Mouse (Mus musculus) left cerebral cortex, adult 9 months (tissue): Measurements from ENCODE around the gene Polr2h.
"Not testable (repeated sequence)": the region's sequence is repeated elsewhere in the genome, so short reads cannot be mapped to it uniquely, and the experiment has no call there.

Source experiments
- DNase-seq, 2 experiments: peaks; one replicate each; pipeline ENCODE4 v3.0.0; 2022; ENCODE audit warnings: low spot score in 2 of 2

Polr2h gene

GRCm38 (mm10) chr16:20717181-20717977 is at the start of gene Polr2h, which contains the start of gene Clcn2:
Gene Polr2h (plus strand): TSS chr16:20717665.
Gene Clcn2 (minus strand): TSS chr16:20717746.
- DNase-seq: peak; percentile 95 to 98

DNA sequence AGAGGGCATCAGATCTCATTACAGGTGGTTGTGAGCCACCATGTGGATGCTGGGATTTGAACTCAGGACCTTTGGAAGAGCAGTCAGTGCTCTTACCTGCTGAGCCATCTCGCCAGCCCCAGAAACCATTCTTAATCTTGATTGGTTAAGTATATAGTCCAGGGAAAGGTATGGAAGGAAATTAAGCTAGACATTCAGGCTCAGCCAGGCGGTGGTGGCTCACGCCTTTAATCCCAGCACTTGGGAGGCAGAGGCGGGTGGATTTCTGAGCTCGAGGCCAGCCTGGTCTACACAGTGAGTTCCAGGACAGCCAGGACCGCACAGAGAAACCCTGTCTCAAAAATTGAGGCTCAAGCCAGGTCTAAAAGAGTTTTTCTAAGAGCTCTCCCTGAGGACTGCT is 49.5 kb upstream of the Polr2h start, which contains the start of gene Eif4g1:
Gene Eif4g1 (plus strand): TSS at position 301 of the 400 bp plus-strand sequence.
- DNase-seq: not testable (repeated sequence)

- no peak for DNase-seq
Observed at GRCm38 (mm10) chr16:20670291-20670690, 47.2 kb upstream of the Polr2h start.

DNA sequence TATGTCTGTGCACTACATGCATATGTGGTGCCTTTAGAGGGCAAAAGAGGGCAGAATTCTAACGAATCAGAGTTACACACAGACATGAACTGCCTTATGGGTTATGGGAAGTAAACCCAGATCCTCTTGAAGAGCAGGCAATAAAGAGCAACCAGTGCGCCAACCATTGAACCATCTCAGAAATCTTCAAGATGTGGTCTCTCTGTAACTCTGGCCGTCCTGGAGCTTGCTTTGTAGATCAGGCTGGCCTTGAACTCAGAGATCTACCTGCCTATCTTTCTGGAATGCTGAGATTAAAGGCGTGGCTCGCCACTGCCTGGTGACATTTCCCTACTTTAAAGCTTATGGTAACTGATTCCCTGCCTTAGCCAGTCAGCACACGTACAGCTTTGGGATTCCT is 45.6 kb upstream of the Polr2h start:
- no peak for DNase-seq

GRCm38 (mm10) chr16:20672500-20672902 is 45.0 kb upstream of the Polr2h start:
- DNase-seq: peak; percentile 92 to 96

DNA sequence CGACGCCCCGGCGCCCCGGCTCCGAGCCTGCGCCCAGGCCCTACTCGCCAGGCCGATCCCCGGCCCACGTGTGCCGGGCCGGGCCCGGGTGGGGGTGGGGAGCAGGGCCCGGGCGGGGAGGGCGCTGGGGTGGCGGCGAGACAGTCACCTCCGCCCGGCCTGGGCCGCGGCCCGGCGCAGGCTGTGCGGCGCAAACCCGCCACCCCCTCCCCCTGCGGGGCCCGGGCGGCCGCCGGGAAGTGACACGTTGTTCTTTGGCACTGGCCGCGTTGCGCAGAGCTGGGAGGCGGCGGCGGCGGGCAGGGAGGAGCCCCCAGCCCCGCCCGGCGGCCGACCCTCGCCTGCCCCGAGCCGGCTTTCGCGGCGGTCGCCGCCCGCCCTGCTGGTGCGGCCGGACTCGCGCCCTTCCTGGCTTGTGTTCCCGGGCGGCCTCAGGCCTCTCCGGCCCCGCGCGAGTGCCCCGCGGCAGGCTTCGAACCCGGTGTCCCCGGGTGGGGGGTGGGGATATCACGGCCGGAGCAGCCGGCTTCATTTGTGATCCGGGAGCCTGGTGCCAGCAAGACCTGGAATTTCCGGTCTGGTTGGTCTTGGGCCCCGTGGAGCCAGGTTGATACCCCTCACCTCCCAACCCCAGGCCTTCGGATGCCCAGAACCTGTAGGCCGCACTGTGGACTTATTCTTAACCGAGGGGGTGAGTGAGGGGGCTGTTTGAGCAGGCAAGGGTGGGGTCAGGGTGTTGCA is 44.3 kb upstream of the Polr2h start:
- no peak for DNase-seq

GRCm38 (mm10) chr16:20673706-20674303 is 43.7 kb upstream of the Polr2h start:
- DNase-seq: no peak

- DNase-seq: no peak
Observed at GRCm38 (mm10) chr16:20675213-20675612, 42.3 kb upstream of the Polr2h start.

- DNase-seq: no peak
Observed at GRCm38 (mm10) chr16:20676702-20677101, 40.8 kb upstream of the Polr2h start.

DNA sequence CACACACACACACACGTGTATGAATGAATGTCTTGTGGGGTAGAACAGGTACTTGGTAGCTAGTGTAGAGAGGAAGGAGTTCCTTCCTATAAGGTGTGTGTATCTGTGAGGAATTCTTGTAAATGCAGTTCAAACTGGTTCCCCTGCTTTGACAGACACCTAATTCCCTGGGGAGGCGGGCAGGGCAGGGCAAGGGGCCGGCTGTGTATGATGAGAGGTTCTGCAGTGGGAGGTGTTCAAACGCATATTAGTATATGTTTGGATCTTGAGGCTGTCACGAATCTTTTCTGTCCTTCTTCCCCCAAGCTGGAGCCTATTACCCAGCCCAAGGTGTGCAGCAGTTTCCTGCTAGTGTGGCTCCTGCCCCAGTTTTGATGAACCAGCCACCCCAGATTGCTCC is 40.1 kb upstream of the Polr2h start:
- no peak for DNase-seq

DNA sequence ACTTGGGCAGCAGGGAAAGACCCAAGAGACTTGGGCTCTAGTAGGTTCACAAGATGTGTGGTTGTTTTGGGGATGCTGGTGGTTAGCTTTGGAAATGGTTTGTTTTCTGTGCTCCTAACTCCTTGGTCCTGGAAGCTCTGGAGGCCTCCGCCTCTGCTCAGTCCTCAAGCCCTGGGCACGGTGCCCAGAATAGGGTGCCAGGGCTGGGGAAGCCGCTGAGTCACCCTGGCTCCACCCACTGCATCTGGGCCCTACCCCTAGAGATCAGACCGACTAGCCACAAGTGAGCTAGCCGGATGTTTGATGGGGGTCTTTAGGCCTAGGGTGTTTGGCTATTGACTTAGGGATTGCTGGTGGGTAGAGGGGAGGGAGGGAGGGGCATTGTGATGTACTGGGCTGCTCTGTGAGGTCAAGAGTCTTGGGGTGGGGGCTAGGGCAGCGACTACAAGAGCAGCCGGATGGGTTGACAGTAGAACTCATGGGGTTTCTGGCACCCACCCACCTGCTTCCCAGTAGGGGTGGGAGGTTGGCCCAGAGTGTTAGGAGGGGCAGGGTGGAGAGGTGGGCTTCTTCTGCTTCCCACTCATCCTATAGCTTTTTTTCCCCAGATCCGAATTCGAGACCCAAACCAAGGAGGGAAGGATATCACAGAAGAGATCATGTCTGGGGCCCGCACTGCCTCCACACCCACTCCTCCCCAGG is 39.3 kb upstream of the Polr2h start:
- DNase-seq: peak in 1 of 2 experiments; percentile 81

DNA sequence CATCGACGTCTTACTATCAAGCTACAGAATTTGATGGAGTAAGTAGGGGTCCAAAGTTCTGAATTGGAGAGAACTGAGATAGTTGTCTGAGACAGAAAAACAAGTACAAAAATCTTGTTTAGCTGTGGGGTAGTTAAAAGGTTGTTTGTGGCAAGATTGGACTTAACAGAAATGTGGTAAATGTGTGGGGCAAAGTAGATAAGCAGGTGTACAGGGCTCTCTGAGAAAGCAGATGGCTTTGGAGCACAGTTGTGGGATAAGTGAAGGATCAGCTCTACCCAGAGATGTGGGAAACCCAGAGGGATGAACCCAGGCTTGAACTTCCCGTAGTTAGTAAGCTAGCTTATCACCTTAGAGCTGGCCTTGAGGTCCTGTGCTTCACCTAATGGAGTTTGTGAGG is 26.7 kb upstream of the Polr2h start:
- no peak for DNase-seq

- DNase-seq: no peak
Observed at GRCm38 (mm10) chr16:20691617-20692016, 25.8 kb upstream of the Polr2h start.

DNA sequence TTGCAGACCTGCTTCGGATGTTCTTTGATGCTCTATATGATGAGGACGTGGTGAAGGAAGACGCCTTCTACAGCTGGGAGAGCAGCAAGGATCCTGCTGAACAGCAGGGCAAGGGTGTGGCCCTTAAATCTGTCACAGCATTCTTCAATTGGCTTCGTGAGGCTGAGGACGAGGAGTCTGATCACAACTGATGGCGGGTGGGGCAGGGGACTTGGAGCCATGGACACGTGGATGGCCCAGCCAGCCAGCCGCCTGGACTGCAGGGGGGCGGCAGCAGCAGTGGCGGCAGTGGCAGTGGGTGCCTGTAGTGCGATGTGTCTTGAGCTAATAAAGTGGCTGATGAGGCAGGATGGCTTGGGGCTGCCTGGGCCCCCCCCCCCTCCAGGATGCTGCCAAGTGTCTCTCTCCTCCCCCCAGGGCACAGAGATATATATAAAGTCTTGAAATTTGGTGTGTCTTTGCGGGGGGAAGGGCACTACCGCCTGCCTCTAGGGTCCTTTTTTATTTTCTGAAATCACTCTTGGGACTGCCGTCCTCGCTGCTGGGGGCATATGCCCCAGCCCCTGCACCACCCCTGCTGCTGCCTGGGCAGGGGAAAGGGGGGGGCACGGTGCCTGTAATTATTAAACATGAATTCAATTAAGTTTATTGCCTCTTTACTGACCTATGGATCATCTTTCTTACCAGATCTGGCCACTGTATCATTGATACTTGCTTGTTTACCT is 25.1 kb upstream of the Polr2h start:
- DNase-seq: no peak

DNA sequence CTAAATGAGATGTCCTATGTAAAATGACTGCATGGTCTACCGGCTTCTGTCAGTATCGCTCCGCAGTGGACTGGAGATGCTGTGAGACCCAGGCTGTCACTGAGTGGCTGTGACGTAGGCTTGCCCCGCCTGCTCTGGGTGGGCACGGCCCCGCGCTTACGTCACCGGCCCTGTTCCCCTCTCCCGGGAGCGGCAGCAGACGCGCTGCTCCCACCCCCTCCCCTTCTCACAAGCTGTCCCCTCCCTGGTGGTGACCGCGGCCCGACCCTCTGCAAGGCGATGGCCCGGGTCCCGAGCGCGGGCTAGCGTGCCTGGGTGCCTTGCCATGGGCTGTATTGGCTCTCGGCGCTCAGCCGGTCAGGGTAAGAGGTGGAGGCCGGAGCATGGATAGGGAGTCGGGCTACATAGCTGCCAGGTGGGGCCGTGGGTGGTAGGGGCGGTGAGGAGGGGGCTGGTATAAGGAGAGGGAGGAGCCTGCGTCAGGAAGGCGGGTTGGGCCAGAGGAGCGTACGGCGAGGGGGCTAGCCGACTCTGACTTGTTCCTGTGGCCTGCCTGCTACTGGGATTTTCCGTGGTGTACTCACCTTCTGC is 24.3 kb upstream of the Polr2h start, which contains the start of gene Fam131a:
Gene Fam131a (plus strand): TSS at position 131 of the 591 bp plus-strand sequence.
- DNase-seq: peak; percentile 86 to 96

DNA sequence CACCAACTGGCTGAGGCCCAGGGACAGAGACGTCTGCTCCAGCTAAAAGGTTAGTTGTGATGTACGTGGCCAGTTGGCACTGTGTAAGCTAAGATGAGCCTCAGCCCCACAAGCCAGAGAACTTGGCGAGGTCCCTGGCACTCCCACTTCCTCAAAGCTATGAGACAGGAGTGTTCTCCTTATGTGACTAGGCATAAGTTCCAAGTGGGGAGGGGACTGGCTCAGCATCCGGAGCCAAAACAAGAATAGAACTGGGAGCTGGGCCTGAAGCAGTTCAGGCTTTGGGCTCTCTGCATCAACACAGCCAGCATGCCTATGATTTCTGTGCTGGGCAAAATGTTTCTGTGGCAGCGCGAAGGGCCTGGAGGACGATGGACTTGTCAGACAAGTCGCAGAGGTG is 22.7 kb upstream of the Polr2h start:
- DNase-seq: peak in 1 of 2 experiments; percentile 89

- DNase-seq: peak; percentile 90 to 97
Observed at GRCm38 (mm10) chr16:20695622-20696323, 21.7 kb upstream of the Polr2h start.

GRCm38 (mm10) chr16:20699266-20699665 is 18.2 kb upstream of the Polr2h start:
- DNase-seq: no peak

DNA sequence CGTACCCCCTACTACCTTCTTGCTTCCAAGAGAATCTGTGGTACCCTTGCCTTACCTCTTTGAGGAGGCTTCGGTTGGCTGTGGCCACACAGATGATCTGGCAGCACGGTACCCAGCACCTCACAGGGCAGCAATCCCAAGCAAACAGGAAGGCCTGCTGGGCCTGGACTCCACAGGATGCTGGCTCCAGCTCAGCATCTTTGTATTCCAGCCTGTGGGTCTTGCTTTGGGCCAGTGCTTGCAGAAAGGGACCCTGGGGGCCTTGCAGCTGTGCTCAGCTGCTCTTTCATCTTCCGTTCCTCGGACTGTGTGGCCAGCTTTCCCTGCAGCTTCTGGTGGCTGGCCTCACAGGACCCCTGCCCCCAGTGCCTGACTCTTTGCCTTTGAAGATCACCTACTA is 17.4 kb upstream of the Polr2h start:
- no peak for DNase-seq

DNA sequence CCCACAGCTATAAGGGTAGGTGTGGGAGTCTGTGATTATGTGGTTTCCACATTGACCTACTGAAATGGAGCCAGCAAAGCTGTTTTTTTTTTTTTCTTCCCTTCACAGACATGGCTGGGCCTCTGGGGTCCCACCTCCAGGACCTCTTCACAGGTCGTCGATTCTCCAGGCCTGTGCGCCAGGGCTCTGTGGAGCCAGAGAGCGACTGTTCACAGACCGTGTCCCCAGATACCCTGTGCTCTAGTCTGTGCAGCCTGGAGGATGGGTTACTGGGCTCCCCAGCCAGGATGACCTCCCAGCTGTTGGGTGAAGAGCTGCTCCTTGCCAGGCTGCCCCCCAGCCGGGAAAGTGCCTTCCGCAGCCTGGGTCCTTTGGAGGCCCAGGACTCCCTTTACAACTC is 16.1 kb upstream of the Polr2h start:
- DNase-seq: no peak
